Mouse (Mus musculus) erythroid progenitor cell, adult 5-6 weeks (primary cell): ENCODE data around the gene Zfp992. TPM values are rescaled to one million over a fixed set of nuclear protein-coding genes. Genes with fewer than 3 reads are reported as not detected.
"Not testable (repeated sequence)": the region's sequence is repeated elsewhere in the genome, so short reads cannot be mapped to it uniquely, and the experiment has no call there.

Experiments used
- ATAC-seq: replicated peaks from 2 replicates; pipeline ENCODE4 v1.8.0; 2016; ENCODE audit warnings: moderate number of reproducible peaks, mild to moderate bottlenecking, moderate TSS enrichment, inconsistent platforms; ENCODE audit not compliant: poor library complexity, low FRiP score, severe bottlenecking
- total RNA-seq, 2 experiments: library from RNA; stranded (forward) in 1 of 2; stranded (reverse) in 1 of 2; fragments of 150-400 nt in 1 of 2; fragments of 186-747, 209-891 nt in 1 of 2; gene quantifications; 2 replicates each; pipeline versions ENCODE4 v1.2.3 to v1.2.4; 2015 to 2017; ENCODE audit warnings: low replicate concordance in 2 of 2

The Zfp992 gene
- total RNA-seq, 2 experiments from 2014 or later, result 0.15 to 3.4 TPM

- not testable (repeated sequence) for ATAC-seq
Observed at GRCm38 (mm10) chr4:146474181-146474580, 25.4 kb downstream of the Zfp992 start.

GRCm38 (mm10) chr4:146474716-146475676 lies 26.2 kb downstream of the Zfp992 start:
- peak; percentile 66 for ATAC-seq

- not testable (repeated sequence) for ATAC-seq
Observed at GRCm38 (mm10) chr4:146476260-146476659, 27.4 kb downstream of the Zfp992 start.

GRCm38 (mm10) chr4:146476959-146477358 lies 28.1 kb downstream of the Zfp992 start:
- ATAC-seq, result not testable (repeated sequence)

GRCm38 (mm10) chr4:146480376-146481096 lies 31.7 kb downstream of the Zfp992 start:
- not testable (repeated sequence) for ATAC-seq

GRCm38 (mm10) chr4:146482546-146482945 lies 33.7 kb downstream of the Zfp992 start:
- not testable (repeated sequence) for ATAC-seq

- ATAC-seq, result peak; percentile 57
Observed at GRCm38 (mm10) chr4:146483571-146484280, 34.9 kb downstream of the Zfp992 start.

GRCm38 (mm10) chr4:146484676-146485075 lies 35.9 kb downstream of the Zfp992 start:
- ATAC-seq, result not testable (repeated sequence)

- ATAC-seq, result not testable (repeated sequence)
Observed at GRCm38 (mm10) chr4:146485183-146485939, 36.5 kb downstream of the Zfp992 start.

- not testable (repeated sequence) for ATAC-seq
Observed at GRCm38 (mm10) chr4:146486753-146487152, 37.9 kb downstream of the Zfp992 start.

GRCm38 (mm10) chr4:146489196-146489595 lies 40.4 kb downstream of the Zfp992 start:
- ATAC-seq, result not testable (repeated sequence)

- ATAC-seq, result 0 out of 2 replicates have a peak, but pooled peaks have one; percentile 36
Observed at GRCm38 (mm10) chr4:146491993-146492392, 43.2 kb downstream of the Zfp992 start.

- ATAC-seq, result no peak
Observed at GRCm38 (mm10) chr4:146492439-146492838, 43.6 kb downstream of the Zfp992 start.

GRCm38 (mm10) chr4:146492851-146493250 lies 44.0 kb downstream of the Zfp992 start:
- no peak for ATAC-seq

GRCm38 (mm10) chr4:146493319-146493907 lies 44.6 kb downstream of the Zfp992 start:
- ATAC-seq, result not testable (repeated sequence)

- ATAC-seq, result no peak
Observed at GRCm38 (mm10) chr4:146494980-146495379, 46.2 kb downstream of the Zfp992 start.

- ATAC-seq, result not testable (repeated sequence)
Observed at GRCm38 (mm10) chr4:146497695-146498275, 49.0 kb downstream of the Zfp992 start.

- not testable (repeated sequence) for ATAC-seq
Observed at GRCm38 (mm10) chr4:146501727-146502126, 52.9 kb downstream of the Zfp992 start, which contains the start of gene Zfp981. Gene Zfp981 (plus strand): TSS chr4:146502027.
